ENCODE assay signal across 24 mouse cellular contexts in the genomic region with DNA sequence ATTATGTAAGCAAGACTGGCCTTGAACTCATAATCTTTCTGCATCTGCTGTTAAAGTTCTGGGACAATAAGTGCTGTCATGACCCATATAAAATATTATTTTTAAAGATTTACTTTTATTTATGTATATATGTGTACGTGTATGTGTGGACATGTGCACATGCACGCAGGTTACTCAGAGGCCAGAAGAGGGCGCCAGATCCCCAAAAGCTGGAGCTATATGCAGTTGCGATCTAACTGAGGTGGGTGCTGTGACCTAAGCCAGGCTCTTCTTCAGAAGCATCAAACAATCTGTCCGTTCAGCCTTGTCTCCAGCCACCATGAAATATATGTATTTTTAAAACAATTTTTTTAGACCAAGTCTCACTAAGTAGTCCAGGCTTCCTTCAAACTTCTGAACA. TPM values are rescaled to one million over a fixed set of nuclear protein-coding genes. Genes with fewer than 3 reads are reported as not detected.
DNase-seq lines count a peak whose midpoint lies in the region; ATAC-seq and TF ChIP-seq lines count a peak whose summit lies in the region.
"Had no signal": no experiment of that assay in that cellular context is flagged by ENCODE, and none has a peak within 500 bp of the region (broad histone marks: within the 10 kb centered on the region; RNA-seq: fewer than 3 reads in every experiment).

No protein-coding gene starts in this region.

- 95% methylated on average over 5 of the region's 5 CpGs for WGBS in kidney, postnatal 0 days
- WGBS in small intestine, adult 2 months, result 94% methylated on average over 5 of the region's 5 CpGs

- no peak overlapping the region for H3K4me3 ChIP-seq in kidney, postnatal 0 days (replicated peaks; ENCODE audit: low read depth, low read length)
- no peak overlapping the region for H3K4me3 ChIP-seq in testis, adult 2 months (ENCODE audit: control insufficient read depth, low read depth, low read length)
- H3K4me3 ChIP-seq in small intestine, adult 2 months (ENCODE audit: low read depth, low read length), result no peak overlapping the region
- H3K4me3 ChIP-seq: embryonic facial prominence, embryonic 10.5 days; hindbrain, embryonic 10.5 days; liver, embryonic 13.5 days; midbrain, embryonic 13.5 days; myocyte had no signal

- ATAC-seq in kidney, postnatal 0 days (replicated peaks; ENCODE audit: low FRiP score, low read depth), result no peak
- no peak for ATAC-seq in megakaryocyte, adult 5-6 weeks (ENCODE audit: poor library complexity, severe bottlenecking)
- ATAC-seq: hindbrain, postnatal 0 days; lung, postnatal 0 days; midbrain, embryonic 13.5 days had no signal

- no peaks in the 10 kb centered on the region for H3K27me3 ChIP-seq in kidney, postnatal 0 days (ENCODE audit: insufficient read depth, low read length)
- no peaks in the 10 kb centered on the region for H3K27me3 ChIP-seq in testis, adult 2 months (ENCODE audit: control insufficient read depth, insufficient read depth, low read length)
- no peaks in the 10 kb centered on the region for H3K27me3 ChIP-seq in small intestine, adult 2 months (ENCODE audit: control insufficient read depth, insufficient read depth, low read length)
- H3K27me3 ChIP-seq: liver, embryonic 13.5 days; midbrain, embryonic 13.5 days had no signal

- H3K27ac ChIP-seq in kidney, postnatal 0 days, result no peak overlapping the region
- H3K27ac ChIP-seq in testis, adult 2 months (ENCODE audit: control insufficient read depth, insufficient read depth, low read depth, low read length), result no peak overlapping the region
- H3K27ac ChIP-seq in small intestine, adult 2 months (ENCODE audit: insufficient read depth, low read depth, low read length), result no peak overlapping the region
- H3K27ac ChIP-seq: embryonic facial prominence, embryonic 10.5 days; hindbrain, embryonic 10.5 days; hindbrain, postnatal 0 days; liver, embryonic 13.5 days; midbrain, embryonic 13.5 days had no signal

- no peak for TF ChIP-seq POLR2A in testis, adult 2 months (IDR thresholded peaks at IDR 0.05; ENCODE audit: control insufficient read depth, low read depth, low read length)
- no peak for TF ChIP-seq POLR2A in small intestine, adult 2 months (IDR thresholded peaks at IDR 0.05; ENCODE audit: low read depth, low read length)

- no peaks in the 10 kb centered on the region for H3K36me3 ChIP-seq in kidney, postnatal 0 days (ENCODE audit: insufficient read depth, low read length)
- no peaks in the 10 kb centered on the region for H3K36me3 ChIP-seq in testis, adult 2 months (ENCODE audit: control insufficient read depth, insufficient read depth, low read length)
- no peaks in the 10 kb centered on the region for H3K36me3 ChIP-seq in small intestine, adult 2 months (ENCODE audit: control insufficient read depth, insufficient read depth, low read length)
- H3K36me3 ChIP-seq: embryonic facial prominence, embryonic 10.5 days; hindbrain, embryonic 10.5 days; liver, embryonic 13.5 days; midbrain, embryonic 13.5 days had no signal

- DNase-seq in kidney, postnatal 0 days (ENCODE audit: low spot score), result no peak
- DNase-seq in kidney, adult 11 months, result no peak
- DNase-seq in testis, postnatal 10 days (ENCODE audit: low spot score), result no peak
- DNase-seq in ES-CJ7 (ENCODE audit: low read depth, low spot score), result peak; percentile 31
- no peak for DNase-seq in embryo, embryonic 10 days (ENCODE audit: low spot score)
- DNase-seq: adrenal gland, postnatal 14 days; cerebellum, adult 2 months; gastrocnemius, postnatal 10 days; kidney, adult 2 months; kidney, postnatal 14 days; left cerebral cortex, postnatal 4 days; liver, embryonic 13.5 days had no signal

- no peak overlapping the region for H3K9ac ChIP-seq in kidney, postnatal 0 days (ENCODE audit: low read depth, low read length)
- H3K9ac ChIP-seq: liver, embryonic 13.5 days; midbrain, embryonic 13.5 days had no signal

- no peaks in the 10 kb centered on the region for H3K4me1 ChIP-seq in kidney, postnatal 0 days (replicated peaks; ENCODE audit: insufficient read depth, low read length)
- H3K4me1 ChIP-seq in testis, adult 2 months (ENCODE audit: control insufficient read depth, insufficient read depth, low read length), result no peaks in the 10 kb centered on the region
- H3K4me1 ChIP-seq in small intestine, adult 2 months (ENCODE audit: control insufficient read depth, insufficient read depth, insufficient read length, low read length), result no peaks in the 10 kb centered on the region
- H3K4me1 ChIP-seq: embryonic facial prominence, embryonic 10.5 days; hindbrain, embryonic 10.5 days; liver, embryonic 13.5 days; midbrain, embryonic 13.5 days had no signal

- H3K9me3 ChIP-seq in kidney, postnatal 0 days (replicated peaks; ENCODE audit: low read length), result no peaks in the 10 kb centered on the region

- 0 out of 2 replicates have a peak, but pooled peaks have one; percentile 31 for TF ChIP-seq CTCF in kidney, postnatal 0 days (IDR thresholded peaks at IDR 0.05; ENCODE audit: low read depth)
- TF ChIP-seq CTCF in testis, adult 2 months (IDR thresholded peaks at IDR 0.05; ENCODE audit: control insufficient read depth, insufficient read depth, insufficient replicate concordance, low read depth, low read length), result peak; percentile 75; the same call in 1 of the 2 replicates
- TF ChIP-seq CTCF in small intestine, adult 2 months (IDR thresholded peaks at IDR 0.05; ENCODE audit: extremely low read depth, insufficient read length, insufficient replicate concordance, low read depth, low read length), result peak; percentile 16; the same call in 1 of the 2 replicates

- no peak overlapping the region for H3K4me2 ChIP-seq in kidney, postnatal 0 days (ENCODE audit: low read length)
- H3K4me2 ChIP-seq: liver, embryonic 13.5 days; midbrain, embryonic 13.5 days had no signal

RNA-seq across cellular contexts. Expression of a gene that starts 11.6 kb away (rescaled TPM):
- 0.07 TPM in 1 of 2 replicates, not detected in the other for polyA plus RNA-seq in kidney, postnatal 0 days (2015; fragmentation: Nextera tagmentation; extraction: Ambion mirVana)
- 0.20 and 0.26 TPM in 2 replicates for polyA plus RNA-seq in testis, adult 2 months (2012; rRNA removed)
- 0.09 TPM in 2 replicates for polyA plus RNA-seq in small intestine, adult 2 months (2012; rRNA removed)
- not detected in 2 replicates for total RNA-seq in megakaryocyte, adult 5-6 weeks (2015)
- total RNA-seq in megakaryocyte, adult 5-6 weeks (2017), result not detected in 2 replicates
- total RNA-seq: layer of hippocampus, adult 8-10 months; megakaryocyte progenitor cell, adult 5-6 weeks had no signal
- polyA plus RNA-seq: heart, embryonic 16.5 days; liver, embryonic 13.5 days; lung, postnatal 0 days had no signal

Comparison
In these comparisons a context has a peak if more than half of its experiments do, and no peak if none do; other contexts are left out.
1. CTCF ChIP-seq: peak in every context shown above with its lines; median percentile 75 in testis, adult 2 months; 31 in kidney, postnatal 0 days; 16 in small intestine, adult 2 months.